Mouse (Mus musculus) heart, adult 2 months (tissue): ENCODE data around the gene Ugt1a10.

Source experiments
- CTCF ChIP-seq: fragments of 200-600 bp; IDR thresholded peaks from 2 replicates; pipeline ENCODE4 v1.8.1; 2022; ENCODE audit warnings: antibody characterized with exemption, mild to moderate bottlenecking, moderate library complexity
- POLR2A ChIP-seq: fragments of 200-500 bp; IDR thresholded peaks from 2 replicates; pipeline ENCODE4 v1.6.1; 2011; ENCODE audit warnings: mild to moderate bottlenecking, low read depth, low read length, control low read depth; ENCODE audit not compliant: insufficient read depth

- TF ChIP-seq POLR2A, result no peak
- TF ChIP-seq CTCF, result no peak
Measured at GRCm38 (mm10) chr1:88138145-88138544, 83.0 kb downstream of the Ugt1a10 start.
